Mouse (Mus musculus) E14TG2a.4 (cell line): ENCODE data around the gene Nek11.

ENCODE experiments used
- H3K27me3 ChIP-seq: 2 replicates; pipeline ENCODE4 v1.6.1; 2014; ENCODE audit warnings: low read length, control low read depth; ENCODE audit not compliant: insufficient read depth
- H3K36me3 ChIP-seq: 2 replicates; pipeline ENCODE4 v1.6.1; 2014; ENCODE audit warnings: low read length, control low read depth; ENCODE audit not compliant: insufficient read depth
- H3K4me1 ChIP-seq: replicated peaks from 2 replicates; pipeline ENCODE4 v1.6.1; 2014; ENCODE audit warnings: low read depth, low read length, control low read depth
- H3K4me3 ChIP-seq: replicated peaks from 2 replicates; pipeline ENCODE4 v1.5.1; 2014; ENCODE audit warnings: mild to moderate bottlenecking, low read length
- H3K9me3 ChIP-seq: 2 replicates; pipeline ENCODE4 v1.6.1; 2014; ENCODE audit warnings: low read length, control low read depth
- CTCF ChIP-seq: conservative IDR thresholded peaks from 2 replicates; pipeline ENCODE4 v1.5.1; 2014; ENCODE audit warnings: low read length
- NANOG ChIP-seq: IDR thresholded peaks from 2 replicates; pipeline ENCODE4 v1.6.1; 2014; ENCODE audit warnings: borderline replicate concordance, low read length, mixed read lengths
- POU5F1 ChIP-seq: IDR thresholded peaks from 2 replicates; pipeline ENCODE4 v1.6.1; 2014; ENCODE audit warnings: low read length, borderline replicate concordance

Gene Nek11

GRCm38 (mm10) chr9:105395218-105395627 lies at the start of gene Nek11, which contains the start of gene Aste1:
Nek11 (minus strand) TSS chr9:105395524.
Aste1 (plus strand) TSS chr9:105395392.
- Histone ChIP-seq H3K36me3 (peaks cover 38% of the 10 kb centered on the region), H3K9me3 (no peaks in the 10 kb centered on the region), H3K4me1 (peaks cover 37% of the 10 kb centered on the region), H3K27me3 (no peaks in the 10 kb centered on the region), H3K4me3 (peak within 1 kb of the TSS; percentile 85)
- no peak for TF ChIP-seq CTCF
- no peak for TF ChIP-seq POU5F1
- TF ChIP-seq NANOG = no peak

GRCm38 (mm10) chr9:105408549-105408948 lies 13.2 kb upstream of the Nek11 start:
- peaks cover 13% of the 10 kb centered on the region for H3K4me1 ChIP-seq
- TF ChIP-seq POU5F1 = no peak
- TF ChIP-seq CTCF = no peak
- TF ChIP-seq NANOG = no peak
- peaks cover 62% of the 10 kb centered on the region for H3K36me3 ChIP-seq
- no peaks in the 10 kb centered on the region for H3K9me3 ChIP-seq
- H3K4me3 ChIP-seq = no peak overlapping the region
- no peaks in the 10 kb centered on the region for H3K27me3 ChIP-seq

GRCm38 (mm10) chr9:105394720-105395119 lies 604 bp downstream of the Nek11 start:
- Histone ChIP-seq H3K4me1 (peaks cover 39% of the 10 kb centered on the region), H3K4me3 (peak overlapping the region; percentile 85), H3K36me3 (peaks cover 33% of the 10 kb centered on the region), H3K9me3 (no peaks in the 10 kb centered on the region), H3K27me3 (no peaks in the 10 kb centered on the region)
- TF ChIP-seq NANOG = no peak

- H3K27me3 ChIP-seq = no peaks in the 10 kb centered on the region
- no peaks in the 10 kb centered on the region for H3K9me3 ChIP-seq
- TF ChIP-seq CTCF (no peak), NANOG (no peak), POU5F1 (no peak)
- no peak overlapping the region for H3K4me3 ChIP-seq
- peaks cover 17% of the 10 kb centered on the region for H3K4me1 ChIP-seq
- no peaks in the 10 kb centered on the region for H3K36me3 ChIP-seq
Observed at GRCm38 (mm10) chr9:105390616-105391015, 4.7 kb downstream of the Nek11 start.

GRCm38 (mm10) chr9:105389289-105389688 lies 6.0 kb downstream of the Nek11 start:
- Histone ChIP-seq H3K9me3 (no peaks in the 10 kb centered on the region), H3K4me3 (no peak overlapping the region), H3K4me1 (peaks cover 11% of the 10 kb centered on the region), H3K36me3 (no peaks in the 10 kb centered on the region), H3K27me3 (no peaks in the 10 kb centered on the region)
- TF ChIP-seq POU5F1 = no peak
- TF ChIP-seq CTCF = peak; percentile 71
- no peak for TF ChIP-seq NANOG

- Histone ChIP-seq H3K27me3 (no peaks in the 10 kb centered on the region), H3K4me1 (peaks cover 11% of the 10 kb centered on the region), H3K36me3 (no peaks in the 10 kb centered on the region), H3K9me3 (peaks cover 6% of the 10 kb centered on the region), H3K4me3 (no peak overlapping the region)
- no peak for TF ChIP-seq NANOG
- no peak for TF ChIP-seq POU5F1
- no peak for TF ChIP-seq CTCF
Observed at GRCm38 (mm10) chr9:105387403-105387802, 7.9 kb downstream of the Nek11 start.

- Histone ChIP-seq H3K36me3 (no peaks in the 10 kb centered on the region), H3K9me3 (peaks cover 54% of the 10 kb centered on the region), H3K27me3 (no peaks in the 10 kb centered on the region), H3K4me1 (no peaks in the 10 kb centered on the region), H3K4me3 (no peak overlapping the region; the same call in 1 of the 2 replicates)
- TF ChIP-seq NANOG (no peak), POU5F1 (no peak), CTCF (no peak)
Observed at GRCm38 (mm10) chr9:105379533-105380145, 15.7 kb downstream of the Nek11 start.

- no peaks in the 10 kb centered on the region for H3K4me1 ChIP-seq
- TF ChIP-seq CTCF (no peak), NANOG (no peak), POU5F1 (no peak)
- H3K9me3 ChIP-seq = peaks cover 50% of the 10 kb centered on the region
- H3K27me3 ChIP-seq = no peaks in the 10 kb centered on the region
- H3K36me3 ChIP-seq = no peaks in the 10 kb centered on the region
- H3K4me3 ChIP-seq = no peak overlapping the region
Observed at GRCm38 (mm10) chr9:105377622-105378021, 17.7 kb downstream of the Nek11 start.
